Mouse (Mus musculus) heart, embryonic 14.5 days (tissue): ENCODE measurements around the gene Fkbp4. TPM values are rescaled to one million over a fixed set of nuclear protein-coding genes. Genes with fewer than 3 reads are reported as not detected.

Experiments used
- ATAC-seq: fragments of 200-750 bp; cut with Nextera tagmentation; 2 replicates; pipeline ENCODE4 v1.8.0; 2017; ENCODE audit warnings: low read depth, moderate TSS enrichment; ENCODE audit not compliant: insufficient number of reproducible peaks, insufficient read depth, low FRiP score
- H3K27ac ChIP-seq, 2 experiments: fragments of 200-500 bp in 1 of 2; fragments of 300-500 bp in 1 of 2; sonication (generic) in 1 of 2; replicated peaks in 1 of 2; 2 replicates each; pipeline ENCODE4 v1.5.1; 2012 to 2014; ENCODE audit warnings: low read depth in 2 of 2, low read length in 2 of 2, control low read depth in 1 of 2, mild to moderate bottlenecking in 1 of 2, mixed read lengths in 1 of 2; ENCODE audit not compliant: control insufficient read depth in 1 of 2, insufficient read depth in 1 of 2
- H3K27me3 ChIP-seq: fragments of 300-500 bp; sonication (generic); 2 replicates; pipeline ENCODE4 v1.6.1; 2014; ENCODE audit warnings: mild to moderate bottlenecking, low read length, control low read depth; ENCODE audit not compliant: control insufficient read depth, insufficient read depth
- H3K36me3 ChIP-seq: fragments of 300-500 bp; sonication (generic); 2 replicates; pipeline ENCODE4 v1.6.1; 2014; ENCODE audit warnings: mild to moderate bottlenecking, control low read depth, low read length, mixed read lengths; ENCODE audit not compliant: control insufficient read depth, insufficient read depth
- H3K4me1 ChIP-seq, 2 experiments: fragments of 200-500 bp in 1 of 2; fragments of 300-500 bp in 1 of 2; sonication (generic) in 1 of 2; 2 replicates each; pipeline ENCODE4 v1.6.1; 2012 to 2014; ENCODE audit warnings: low read length in 2 of 2, control low read depth in 1 of 2, mixed read lengths in 1 of 2; ENCODE audit not compliant: control insufficient read depth in 2 of 2, insufficient read depth in 2 of 2
- H3K4me2 ChIP-seq: fragments of 300-500 bp; sonication (generic); 2 replicates; pipeline ENCODE4 v1.6.1; 2014; ENCODE audit warnings: mild to moderate bottlenecking, low read length
- H3K4me3 ChIP-seq, 2 experiments: fragments of 200-500 bp in 1 of 2; fragments of 300-500 bp in 1 of 2; sonication (generic) in 1 of 2; 2 replicates each; pipeline ENCODE4 v1.5.1; 2012 to 2014; ENCODE audit warnings: low read length in 2 of 2, mild to moderate bottlenecking in 2 of 2, control low read depth in 1 of 2, low read depth in 1 of 2, moderate library complexity in 1 of 2; ENCODE audit not compliant: control insufficient read depth in 1 of 2, insufficient read depth in 1 of 2
- H3K9ac ChIP-seq: fragments of 300-500 bp; sonication (generic); 2 replicates; pipeline ENCODE4 v1.6.1; 2014; ENCODE audit warnings: mild to moderate bottlenecking, low read length
- H3K9me3 ChIP-seq: fragments of 300-500 bp; sonication (generic); 2 replicates; pipeline ENCODE4 v1.6.1; 2016; ENCODE audit warnings: low read length, control low read depth; ENCODE audit not compliant: control insufficient read depth
- WGBS: fragments of 180-500 bp; shearing (Covaris S2); extraction: QIAGEN DNeasy Blood & Tissue Kit; methylation state at CpG from one replicate; pipeline ENCODE4 v1.1.7; 2014; 5-methylcytosine and 5-hydroxymethylcytosine counted together
- polyA plus RNA-seq: library from polyadenylated mRNA; unstranded; fragments of >200 nt; fragmentation: Nextera tagmentation; extraction: Ambion mirVana; gene quantifications from 2 replicates; pipeline ENCODE4 v1.2.1, GENCODE M21; 2014

Gene Fkbp4
- polyA plus RNA-seq, result 220 and 251 TPM in 2 replicates

- Histone ChIP-seq H3K27me3 (no peaks in the 10 kb centered on the region), H3K4me3 (peak within 1 kb of the TSS; percentile 79 to 98), H3K9ac (peak within 1 kb of the TSS; percentile 99), H3K4me1 (peaks cover 21 to 33% of the 10 kb centered on the region in 2 experiments), H3K36me3 (peaks cover 31% of the 10 kb centered on the region), H3K9me3 (no peaks in the 10 kb centered on the region), H3K27ac (peak within 1 kb of the TSS; percentile 83 to 96), H3K4me2 (peak within 1 kb of the TSS; percentile 65)
- WGBS, result under 1% methylated on average over 64 of the region's 67 CpGs
- peak; percentile 95 for ATAC-seq
Measured at GRCm38 (mm10) chr6:128438317-128438870, at the start of gene Fkbp4. Fkbp4 (minus strand) TSS chr6:128438677.

GRCm38 (mm10) chr6:128487736-128488135 lies 49.3 kb upstream of the Fkbp4 start:
- no peak overlapping the region for H3K4me3 ChIP-seq
- no peak overlapping the region for H3K9ac ChIP-seq
- no peaks in the 10 kb centered on the region for H3K27me3 ChIP-seq
- H3K4me1 ChIP-seq, result no peaks in the 10 kb centered on the region
- H3K27ac ChIP-seq, result no peak overlapping the region
- no peak for ATAC-seq
- H3K36me3 ChIP-seq, result no peaks in the 10 kb centered on the region
- no peaks in the 10 kb centered on the region for H3K9me3 ChIP-seq
- no peak overlapping the region for H3K4me2 ChIP-seq
- WGBS, result 77% methylated on average over 11 of the region's 11 CpGs

GRCm38 (mm10) chr6:128479463-128480454 lies 41.3 kb upstream of the Fkbp4 start:
- Histone ChIP-seq H3K4me2 (peak overlapping the region; percentile 46), H3K4me1 (no peaks in the 10 kb centered on the region), H3K36me3 (no peaks in the 10 kb centered on the region), H3K27ac (no peak overlapping the region), H3K4me3 (no peak overlapping the region), H3K9ac (peak overlapping the region; percentile 45; the same call in 1 of the 2 replicates), H3K27me3 (0 out of 2 replicates have a peak, but pooled peaks cover 3% of the 10 kb centered on the region), H3K9me3 (0 out of 2 replicates have a peak, but pooled peaks cover 3% of the 10 kb centered on the region)
- peak; percentile 80 for ATAC-seq
- WGBS, result 14% methylated on average over 26 of the region's 26 CpGs

- H3K9me3 ChIP-seq, result 0 out of 2 replicates have a peak, but pooled peaks cover 3% of the 10 kb centered on the region
- no peak for ATAC-seq
- no peak overlapping the region for H3K4me3 ChIP-seq
- H3K4me1 ChIP-seq, result no peaks in the 10 kb centered on the region
- H3K27ac ChIP-seq, result no peak overlapping the region
- 8% methylated on average over 4 of the region's 4 CpGs for WGBS
- H3K36me3 ChIP-seq, result no peaks in the 10 kb centered on the region
- H3K9ac ChIP-seq, result no peak overlapping the region
- no peak overlapping the region for H3K4me2 ChIP-seq
- H3K27me3 ChIP-seq, result 0 out of 2 replicates have a peak, but pooled peaks cover 3% of the 10 kb centered on the region
Measured at GRCm38 (mm10) chr6:128477495-128477894, 39.0 kb upstream of the Fkbp4 start.

GRCm38 (mm10) chr6:128474112-128474511 lies 35.6 kb upstream of the Fkbp4 start:
- Histone ChIP-seq H3K27me3 (no peaks in the 10 kb centered on the region), H3K27ac (no peak overlapping the region), H3K9me3 (0 out of 2 replicates have a peak, but pooled peaks cover 3% of the 10 kb centered on the region), H3K4me1 (no peaks in the 10 kb centered on the region; a peak in 1 of 4 replicates), H3K36me3 (no peaks in the 10 kb centered on the region), H3K9ac (no peak overlapping the region), H3K4me2 (no peak overlapping the region), H3K4me3 (no peak overlapping the region)
- 77% methylated on average over 6 of the region's 6 CpGs for WGBS
- ATAC-seq, result no peak

- WGBS, result 8% methylated on average over 10 of the region's 12 CpGs
- peak overlapping the region; percentile 31 for H3K4me2 ChIP-seq
Measured at GRCm38 (mm10) chr6:128469451-128469850, 31.0 kb upstream of the Fkbp4 start.

GRCm38 (mm10) chr6:128467298-128467697 lies 28.8 kb upstream of the Fkbp4 start:
- H3K4me1 ChIP-seq, result no peaks in the 10 kb centered on the region; a peak in 1 of 4 replicates
- H3K9me3 ChIP-seq, result 0 out of 2 replicates have a peak, but pooled peaks cover 5% of the 10 kb centered on the region
- no peak overlapping the region for H3K27ac ChIP-seq
- no peak overlapping the region for H3K4me3 ChIP-seq
- no peaks in the 10 kb centered on the region for H3K36me3 ChIP-seq
- H3K9ac ChIP-seq, result no peak overlapping the region
- no peaks in the 10 kb centered on the region for H3K27me3 ChIP-seq
- no peak for ATAC-seq
- H3K4me2 ChIP-seq, result no peak overlapping the region
- WGBS, result 38% methylated on average over 2 of the region's 2 CpGs

More at GRCm38 (mm10) chr6:128469451-128469850, 31.0 kb upstream of the Fkbp4 start:
- no peaks in the 10 kb centered on the region for H3K9me3 ChIP-seq
- no peak overlapping the region for H3K4me3 ChIP-seq
- H3K27me3 ChIP-seq, result no peaks in the 10 kb centered on the region
- ATAC-seq, result no peak; the same call in 1 of the 2 replicates
- H3K4me1 ChIP-seq, result no peaks in the 10 kb centered on the region; a peak in 1 of 4 replicates
- H3K27ac ChIP-seq, result no peak overlapping the region
- H3K9ac ChIP-seq, result no peak overlapping the region
- H3K36me3 ChIP-seq, result no peaks in the 10 kb centered on the region
